Mouse (Mus musculus) bone marrow macrophage, adult 2 months (primary cell): ENCODE results near the gene Gga3. TPM values are rescaled to one million over a fixed set of nuclear protein-coding genes. Genes with fewer than 3 reads are reported as not detected.
A peak's percentile ranks its signal among the peaks of the same experiment; 100 is the strongest.

Source experiments
- H3K27ac ChIP-seq: 2 replicates; pipeline ENCODE4 v1.5.1; 2012; ENCODE audit warnings: low read depth, low read length; ENCODE audit not compliant: insufficient read depth
- H3K4me1 ChIP-seq: 2 replicates; pipeline ENCODE4 v1.6.1; 2012; ENCODE audit warnings: low read length; ENCODE audit not compliant: control insufficient read depth, insufficient read depth
- H3K4me3 ChIP-seq: 2 replicates; pipeline ENCODE4 v1.5.1; 2012; ENCODE audit warnings: mild to moderate bottlenecking, low read length, moderate library complexity; ENCODE audit not compliant: insufficient read depth
- CTCF ChIP-seq: IDR thresholded peaks from 2 replicates; pipeline ENCODE4 v1.5.1; 2012; ENCODE audit warnings: low read depth, mild to moderate bottlenecking, low read length, moderate library complexity
- POLR2A ChIP-seq: IDR thresholded peaks from 2 replicates; pipeline ENCODE4 v1.6.1; 2012; ENCODE audit warnings: mild to moderate bottlenecking, low read depth, low read length, borderline replicate concordance
- polyA plus RNA-seq: library from polyadenylated mRNA; stranded (reverse); fragments of >200 nt; gene quantifications from 2 replicates; pipeline ENCODE4 v1.2.4, GENCODE M21; 2012; ENCODE audit not compliant: missing spikeins, insufficient read depth, insufficient read length

Gene Gga3
- polyA plus RNA-seq, 1 experiment: 81.9 TPM

- H3K4me3 ChIP-seq: peak overlapping the region; percentile 30
- H3K27ac ChIP-seq: peak overlapping the region; percentile 77
- TF ChIP-seq CTCF: no peak
- TF ChIP-seq POLR2A: no peak
- peaks cover 44% of the 10 kb centered on the region for H3K4me1 ChIP-seq
Measured at GRCm38 (mm10) chr11:115600743-115601142, 3.1 kb downstream of the Gga3 start.

- peaks cover 37% of the 10 kb centered on the region for H3K4me1 ChIP-seq
- peak overlapping the region; percentile 0; the same call in 1 of the 2 replicates for H3K4me3 ChIP-seq
- TF ChIP-seq CTCF (no peak), POLR2A (no peak)
- peak overlapping the region; percentile 77 for H3K27ac ChIP-seq
Measured at GRCm38 (mm10) chr11:115599722-115600121, 4.1 kb downstream of the Gga3 start.

- no peak for TF ChIP-seq POLR2A
- Histone ChIP-seq H3K4me3 (no peak overlapping the region), H3K4me1 (peaks cover 37% of the 10 kb centered on the region), H3K27ac (peak overlapping the region; percentile 89; the same call in 1 of the 2 replicates)
Measured at GRCm38 (mm10) chr11:115598309-115598708, 5.5 kb downstream of the Gga3 start.

GRCm38 (mm10) chr11:115595209-115595608 is 8.6 kb downstream of the Gga3 start:
- TF ChIP-seq CTCF: no peak
- no peak for TF ChIP-seq POLR2A
- Histone ChIP-seq H3K4me1 (peaks cover 17% of the 10 kb centered on the region), H3K27ac (no peak overlapping the region), H3K4me3 (no peak overlapping the region)

- no peak overlapping the region for H3K27ac ChIP-seq
Measured at GRCm38 (mm10) chr11:115590526-115591075, 13.2 kb downstream of the Gga3 start.

GRCm38 (mm10) chr11:115587984-115588383 is 15.9 kb downstream of the Gga3 start:
- Histone ChIP-seq H3K4me1 (no peaks in the 10 kb centered on the region), H3K27ac (no peak overlapping the region), H3K4me3 (no peak overlapping the region)
- no peak for TF ChIP-seq POLR2A
- TF ChIP-seq CTCF: no peak

More at GRCm38 (mm10) chr11:115590526-115591075, 13.2 kb downstream of the Gga3 start:
- no peak overlapping the region for H3K4me3 ChIP-seq
- TF ChIP-seq CTCF (no peak), POLR2A (no peak)
- H3K4me1 ChIP-seq: no peaks in the 10 kb centered on the region

GRCm38 (mm10) chr11:115586403-115586802 is 17.4 kb downstream of the Gga3 start:
- Histone ChIP-seq H3K27ac (no peak overlapping the region), H3K4me1 (no peaks in the 10 kb centered on the region), H3K4me3 (no peak overlapping the region)
- no peak for TF ChIP-seq POLR2A
- no peak for TF ChIP-seq CTCF

- H3K4me3 ChIP-seq: no peak overlapping the region
- no peak overlapping the region for H3K27ac ChIP-seq
- TF ChIP-seq POLR2A (no peak), CTCF (no peak)
- H3K4me1 ChIP-seq: no peaks in the 10 kb centered on the region
Measured at GRCm38 (mm10) chr11:115585573-115586100, 18.2 kb downstream of the Gga3 start.

GRCm38 (mm10) chr11:115584376-115585073 is 19.3 kb downstream of the Gga3 start:
- no peaks in the 10 kb centered on the region for H3K4me1 ChIP-seq
- no peak for TF ChIP-seq POLR2A
- TF ChIP-seq CTCF: no peak
- H3K27ac ChIP-seq: no peak overlapping the region
- no peak overlapping the region for H3K4me3 ChIP-seq

- Histone ChIP-seq H3K4me1 (peaks cover 6% of the 10 kb centered on the region), H3K27ac (no peak overlapping the region), H3K4me3 (no peak overlapping the region)
- TF ChIP-seq POLR2A (no peak), CTCF (no peak)
Measured at GRCm38 (mm10) chr11:115582913-115583606, 20.8 kb downstream of the Gga3 start.
